Comparison of ENCODE assay signal across 22 mouse cellular contexts in genomic region chr9:122736001-122736400, GRCm38 (mm10). TPM values are rescaled to one million over a fixed set of nuclear protein-coding genes. Genes with fewer than 3 reads are reported as not detected.
DNase-seq lines count a peak whose midpoint lies in the region; ATAC-seq and TF ChIP-seq lines count a peak whose summit lies in the region.
"Had no signal": no experiment of that assay in that cellular context is flagged by ENCODE, and none has a peak within 500 bp of the region (broad histone marks: within the 10 kb centered on the region; RNA-seq: fewer than 3 reads in every experiment).

No protein-coding gene starts in this region.

- H3K9ac ChIP-seq in lung, embryonic 14.5 days, result no peak overlapping the region; the same call in 1 of the 2 replicates
- no peak overlapping the region for H3K9ac ChIP-seq in hindbrain, postnatal 0 days (replicated peaks; ENCODE audit: low read length)
- H3K9ac ChIP-seq in midbrain, embryonic 13.5 days (replicated peaks), result no peak overlapping the region
- H3K9ac ChIP-seq: embryonic facial prominence, embryonic 13.5 days; forebrain, embryonic 13.5 days; forebrain, postnatal 0 days; heart, embryonic 12.5 days; hindbrain, embryonic 14.5 days had no signal

- no peaks in the 10 kb centered on the region for H3K36me3 ChIP-seq in lung, embryonic 14.5 days (ENCODE audit: insufficient read depth)
- no peaks in the 10 kb centered on the region for H3K36me3 ChIP-seq in hindbrain, postnatal 0 days (ENCODE audit: insufficient read depth, low read length)
- H3K36me3 ChIP-seq in midbrain, embryonic 13.5 days, result no peaks in the 10 kb centered on the region
- H3K36me3 ChIP-seq: embryonic facial prominence, embryonic 13.5 days; heart, embryonic 12.5 days; hindbrain, embryonic 10.5 days had no signal

- no peak overlapping the region for H3K4me2 ChIP-seq in lung, embryonic 14.5 days
- no peak overlapping the region for H3K4me2 ChIP-seq in hindbrain, postnatal 0 days (ENCODE audit: low read depth, low read length)
- no peak overlapping the region for H3K4me2 ChIP-seq in midbrain, embryonic 13.5 days (replicated peaks)
- H3K4me2 ChIP-seq: embryonic facial prominence, embryonic 13.5 days; forebrain, embryonic 13.5 days; heart, embryonic 12.5 days; hindbrain, embryonic 14.5 days had no signal

- DNase-seq in lung, embryonic 14.5 days, result no peak
- DNase-seq in lung, postnatal 36 days, result no peak
- DNase-seq in 3T3-L1 (ENCODE audit: low read depth, low spot score) (peak; percentile 23), 416B (ENCODE audit: low read depth) (peak; percentile 34)
- DNase-seq in hindbrain, postnatal 0 days (ENCODE audit: low spot score), result no peak
- no peak for DNase-seq in layer of hippocampus, adult 11-12 months (ENCODE audit: low spot score)

- 60% methylated on average over 2 of the region's 2 CpGs for WGBS in lung, embryonic 14.5 days
- WGBS in hindbrain, postnatal 0 days, result 72% methylated on average over 2 of the region's 2 CpGs
- 68% methylated on average over 2 of the region's 2 CpGs for WGBS in midbrain, embryonic 13.5 days

- H3K9me3 ChIP-seq in lung, embryonic 14.5 days (ENCODE audit: low read depth, low read length), result no peaks in the 10 kb centered on the region
- H3K9me3 ChIP-seq in hindbrain, postnatal 0 days (ENCODE audit: low read length), result no peaks in the 10 kb centered on the region
- no peaks in the 10 kb centered on the region for H3K9me3 ChIP-seq in midbrain, embryonic 13.5 days
- H3K9me3 ChIP-seq: embryonic facial prominence, embryonic 13.5 days; forebrain, embryonic 13.5 days had no signal

- H3K4me3 ChIP-seq in lung, embryonic 14.5 days (ENCODE audit: low read depth, low read length), result no peak overlapping the region
- H3K4me3 ChIP-seq in hindbrain, postnatal 0 days (ENCODE audit: low read length), result no peak overlapping the region
- no peak overlapping the region for H3K4me3 ChIP-seq in midbrain, embryonic 13.5 days (replicated peaks)
- H3K4me3 ChIP-seq: embryonic facial prominence, embryonic 13.5 days; forebrain, embryonic 13.5 days; heart, embryonic 12.5 days; hindbrain, embryonic 10.5 days had no signal

- TF ChIP-seq CTCF in lung, embryonic 14.5 days (IDR thresholded peaks at IDR 0.05; ENCODE audit: low read depth), result no peak
- no peak for TF ChIP-seq CTCF in hindbrain, postnatal 0 days (IDR thresholded peaks at IDR 0.05; ENCODE audit: low read depth)

- peak; percentile 35; the same call in 1 of the 2 replicates for ATAC-seq in lung, embryonic 14.5 days (ENCODE audit: insufficient read depth)
- ATAC-seq in granulocyte monocyte progenitor cell, adult 5-6 weeks (replicated peaks; ENCODE audit: poor library complexity, severe bottlenecking), result peak; percentile 22
- no peak for ATAC-seq in hindbrain, postnatal 0 days
- no peak for ATAC-seq in midbrain, embryonic 13.5 days
- ATAC-seq: forebrain, embryonic 13.5 days; forebrain, postnatal 0 days had no signal

- H3K4me1 ChIP-seq in lung, embryonic 14.5 days (ENCODE audit: insufficient read depth), result no peaks in the 10 kb centered on the region
- no peaks in the 10 kb centered on the region for H3K4me1 ChIP-seq in hindbrain, postnatal 0 days (ENCODE audit: insufficient read depth, low read length)
- H3K4me1 ChIP-seq in midbrain, embryonic 13.5 days (replicated peaks), result no peaks in the 10 kb centered on the region
- H3K4me1 ChIP-seq: embryonic facial prominence, embryonic 13.5 days; forebrain, embryonic 13.5 days; heart, embryonic 12.5 days; hindbrain, embryonic 10.5 days had no signal

- no peak overlapping the region for H3K27ac ChIP-seq in lung, embryonic 14.5 days (ENCODE audit: low read depth)
- H3K27ac ChIP-seq in hindbrain, postnatal 0 days, result no peak overlapping the region
- no peak overlapping the region for H3K27ac ChIP-seq in midbrain, embryonic 13.5 days
- H3K27ac ChIP-seq: embryonic facial prominence, embryonic 13.5 days; forebrain, embryonic 13.5 days; hindbrain, embryonic 10.5 days; hindbrain, embryonic 14.5 days had no signal

- H3K27me3 ChIP-seq in lung, embryonic 14.5 days (ENCODE audit: insufficient read depth, low read length), result peaks cover 2% of the 10 kb centered on the region; the same call in 1 of the 2 replicates
- H3K27me3 ChIP-seq in hindbrain, postnatal 0 days (ENCODE audit: insufficient read depth, low read length), result peaks cover 4% of the 10 kb centered on the region; the same call in 1 of the 2 replicates
- peaks cover 21% of the 10 kb centered on the region; the same call in 1 of the 2 replicates for H3K27me3 ChIP-seq in midbrain, embryonic 13.5 days

RNA-seq across cellular contexts. Expression of gene Topaz1, which starts 11.1 kb away (rescaled TPM):
- polyA plus RNA-seq in lung, embryonic 14.5 days (2014; fragmentation: Nextera tagmentation; extraction: Ambion mirVana), result 0.09 TPM in 1 of 2 replicates, not detected in the other
- total RNA-seq in granulocyte monocyte progenitor cell, adult 5-6 weeks (2014; fragmentation: Nextera tagmentation), result not detected in 2 replicates
- total RNA-seq in granulocyte monocyte progenitor cell, adult 5-6 weeks (2017), result not detected in 2 replicates
- total RNA-seq in hindbrain, postnatal 0 days (2014; rRNA removed), result not detected in 2 replicates
- not detected in 2 replicates for polyA plus RNA-seq in hindbrain, postnatal 0 days (2015; fragmentation: Nextera tagmentation; extraction: Ambion mirVana)
- not detected in 2 replicates for polyA plus RNA-seq in midbrain, embryonic 13.5 days (2015; fragmentation: Nextera tagmentation; extraction: Ambion mirVana)
- total RNA-seq: adrenal gland, postnatal 36 days; common myeloid progenitor, adult 5-6 weeks; forebrain, postnatal 0 days; gastrocnemius, adult 18-20 months; gastrocnemius, postnatal 14 days; heart, adult 8-10 months; heart, postnatal 25 days had no signal
- polyA plus RNA-seq: C2C12; forebrain, embryonic 13.5 days; heart, embryonic 12.5 days; heart, embryonic 16.5 days; hindbrain, embryonic 10.5 days; hindbrain, embryonic 14.5 days had no signal

Comparison
In these comparisons a context has a peak if more than half of its experiments do, and no peak if none do; other contexts are left out.
1. ATAC-seq: peak in lung, embryonic 14.5 days (single experiment) and granulocyte monocyte progenitor cell, adult 5-6 weeks (single experiment); none in hindbrain, postnatal 0 days (single experiment) and midbrain, embryonic 13.5 days (single experiment).
2. DNase-seq: peak in 3T3-L1 (single experiment) and 416B (single experiment); none in lung, embryonic 14.5 days (single experiment), lung, postnatal 36 days (single experiment), hindbrain, postnatal 0 days (single experiment) and layer of hippocampus, adult 11-12 months (single experiment).